Mouse (Mus musculus): ENCODE results near the gene Sord. TPM values are rescaled to one million over a fixed set of nuclear protein-coding genes. Genes with fewer than 3 reads are reported as not detected.

Gene Sord
- polyA plus RNA-seq, 1 experiment from 2014 or later = 16.2 TPM

DNA sequence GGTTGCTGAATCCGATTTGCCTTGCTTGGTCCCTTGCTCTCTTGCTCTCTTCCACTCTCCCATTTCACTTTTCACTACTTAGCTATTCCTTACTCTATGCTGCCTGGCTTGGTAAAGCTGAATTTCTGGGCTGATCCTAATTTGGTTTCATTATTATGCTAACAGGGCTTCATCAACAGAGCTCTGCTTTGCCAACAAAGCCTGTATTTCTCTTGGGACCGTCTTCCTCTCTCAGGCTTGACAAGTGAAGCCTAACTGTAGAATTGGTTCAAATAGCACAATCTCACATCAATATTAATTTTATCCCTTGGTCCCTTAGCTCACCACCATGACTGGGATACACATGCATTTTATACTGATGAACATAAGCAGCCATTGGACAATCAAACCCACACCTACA, 77.0 kb downstream of the Sord start:
- Histone ChIP-seq H3K4me1 (peaks cover 12% of the 10 kb centered on the region), H3K9me3 (no peaks in the 10 kb centered on the region), H3K36me3 (no peaks in the 10 kb centered on the region), H3K9ac (replicated peaks) (no peak overlapping the region), H3K4me3 (no peak overlapping the region), H3K27me3 (peaks cover 40% of the 10 kb centered on the region), H3K27ac (replicated peaks) (no peak overlapping the region), H3K4me2 (replicated peaks) (no peak overlapping the region)
- no peak for ATAC-seq (replicated peaks)
- WGBS = 26% methylated on average over 2 of the region's 2 CpGs

DNA sequence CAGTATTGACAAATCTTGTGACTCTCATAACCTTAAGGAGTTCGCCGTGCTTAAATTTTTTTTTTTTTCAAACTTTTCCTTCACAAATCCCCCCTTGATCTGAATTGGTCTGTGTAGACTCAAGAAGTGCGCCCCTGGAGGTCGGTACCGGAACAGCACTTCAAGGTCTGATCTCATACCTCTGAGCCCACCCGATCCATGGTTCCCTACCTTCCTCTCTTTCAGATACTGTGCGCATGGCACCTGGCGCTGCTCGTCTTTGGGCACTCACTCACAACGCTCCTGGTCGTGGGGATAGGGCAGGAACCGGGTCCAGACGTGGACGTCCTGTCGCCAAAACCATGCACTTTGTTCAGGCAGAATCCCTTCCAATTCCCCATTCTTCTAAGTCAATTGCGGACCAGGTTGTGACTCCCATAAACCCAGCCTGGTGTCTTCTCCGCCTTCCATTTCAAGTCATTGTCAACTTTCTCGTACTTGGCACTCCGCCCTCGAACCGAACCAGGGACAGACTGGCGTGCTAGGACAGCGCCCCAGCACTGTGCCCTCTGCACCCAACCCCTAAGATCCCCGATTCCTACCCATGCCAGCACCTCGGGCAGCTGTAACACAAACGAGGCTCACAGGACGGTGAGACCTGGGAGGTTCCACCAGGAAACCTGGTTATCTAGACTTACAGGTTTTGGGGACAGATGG, 78.3 kb downstream of the Sord start:
- 4% methylated on average over 27 of the region's 27 CpGs for WGBS
- peak overlapping the region; percentile 25 for H3K4me3 ChIP-seq
- peak; percentile 41 for ATAC-seq (replicated peaks)

DNA sequence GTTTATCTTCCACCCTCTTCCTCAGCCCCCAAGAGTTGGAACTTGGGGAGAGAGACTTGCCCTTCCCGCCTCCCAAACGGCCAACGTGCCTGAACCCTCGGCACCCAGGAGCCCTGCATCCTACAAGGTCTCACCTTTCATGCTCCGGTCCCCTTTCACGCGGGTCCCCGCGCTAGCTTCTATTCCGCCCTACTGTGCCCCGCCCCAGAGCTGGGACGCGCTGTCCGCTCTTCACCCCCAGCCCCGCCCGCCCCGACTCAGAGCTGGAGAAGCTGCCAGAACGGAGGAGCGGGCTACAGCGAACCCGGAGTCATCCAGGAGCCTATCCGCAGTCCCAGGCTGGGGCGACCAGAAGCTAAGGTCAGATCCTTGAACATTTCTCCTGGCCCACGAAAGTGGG, 79.0 kb downstream of the Sord start, which contains the start of gene Duoxa1:
Gene Duoxa1, minus strand, starts transcription at position 195 of the 400 bp plus-strand sequence.
- Histone ChIP-seq H3K4me1 (peaks cover 12% of the 10 kb centered on the region), H3K4me3 (peak within 1 kb of the TSS; percentile 25)

More for the DNA sequence above, 78.3 kb downstream of the Sord start:
- no peaks in the 10 kb centered on the region for H3K36me3 ChIP-seq
- peak overlapping the region; percentile 39 for H3K4me2 ChIP-seq (replicated peaks)
- peaks cover 39% of the 10 kb centered on the region for H3K27me3 ChIP-seq
- H3K9me3 ChIP-seq = no peaks in the 10 kb centered on the region
- H3K27ac ChIP-seq (replicated peaks) = no peak overlapping the region
- peaks cover 12% of the 10 kb centered on the region for H3K4me1 ChIP-seq
- no peak overlapping the region for H3K9ac ChIP-seq (replicated peaks)

More for the DNA sequence above, 79.0 kb downstream of the Sord start, which contains the start of gene Duoxa1:
- H3K27ac ChIP-seq (replicated peaks) = no peak within 1 kb of the TSS
- H3K4me2 ChIP-seq (replicated peaks) = peak within 1 kb of the TSS; percentile 39
- H3K27me3 ChIP-seq = peaks cover 39% of the 10 kb centered on the region
- WGBS = 2% methylated on average over 24 of the region's 24 CpGs
- 0 out of 2 replicates have a peak, but pooled peaks have one; percentile 41 for ATAC-seq (replicated peaks)
- H3K9ac ChIP-seq (replicated peaks) = no peak within 1 kb of the TSS
- H3K9me3 ChIP-seq = no peaks in the 10 kb centered on the region
- no peaks in the 10 kb centered on the region for H3K36me3 ChIP-seq

Other genes with a start within 250 kb of the Sord start
- 10.3 and 10.9 TPM in 2 replicates for gene Eif3j1, start 206.2 kb upstream of the Sord start, polyA plus RNA-seq (2015; fragmentation: Nextera tagmentation; extraction: Ambion mirVana)
- 8.4 and 9.9 TPM in 2 replicates for gene Spg11, start 116.4 kb upstream of the Sord start, polyA plus RNA-seq (2015; fragmentation: Nextera tagmentation; extraction: Ambion mirVana)
- gene B2m, start 87.1 kb upstream of the Sord start, polyA plus RNA-seq (2015; fragmentation: Nextera tagmentation; extraction: Ambion mirVana) = 67.0 and 71.9 TPM in 2 replicates
- gene Trim69, start 74.0 kb upstream of the Sord start, polyA plus RNA-seq (2015; fragmentation: Nextera tagmentation; extraction: Ambion mirVana) = not detected in 2 replicates
- not detected in 2 replicates for gene Patl2, start 48.6 kb upstream of the Sord start, polyA plus RNA-seq (2015; fragmentation: Nextera tagmentation; extraction: Ambion mirVana)
- not detected in 2 replicates for gene Terb2, start 48.5 kb upstream of the Sord start, polyA plus RNA-seq (2015; fragmentation: Nextera tagmentation; extraction: Ambion mirVana)
- gene Duox2, start 63.7 kb downstream of the Sord start, polyA plus RNA-seq (2015; fragmentation: Nextera tagmentation; extraction: Ambion mirVana) = 0.03 TPM in 1 of 2 replicates, not detected in the other
- gene Duoxa2, start 64.2 kb downstream of the Sord start, polyA plus RNA-seq (2015; fragmentation: Nextera tagmentation; extraction: Ambion mirVana) = 0.13 TPM in 1 of 2 replicates, not detected in the other
- gene Duoxa1, start 79.0 kb downstream of the Sord start, polyA plus RNA-seq (2015; fragmentation: Nextera tagmentation; extraction: Ambion mirVana) = not detected in 2 replicates
- 0.04 and 0.06 TPM in 2 replicates for gene Duox1, start 80.9 kb downstream of the Sord start, polyA plus RNA-seq (2015; fragmentation: Nextera tagmentation; extraction: Ambion mirVana)
- 10.3 and 11.0 TPM in 2 replicates for gene Shf, start 134.4 kb downstream of the Sord start, polyA plus RNA-seq (2015; fragmentation: Nextera tagmentation; extraction: Ambion mirVana)
- gene Slc28a2, start 191.7 kb downstream of the Sord start, polyA plus RNA-seq (2015; fragmentation: Nextera tagmentation; extraction: Ambion mirVana) = not detected in 2 replicates